Mouse (Mus musculus) stomach, embryonic 16.5 days (tissue): Measurements from ENCODE around the gene Syce3. TPM values are rescaled to one million over a fixed set of nuclear protein-coding genes. Genes with fewer than 3 reads are reported as not detected.

Experiments
- ATAC-seq: fragments of 200-750 bp; cut with Nextera tagmentation; 2 replicates; pipeline ENCODE4 v1.8.0; 2017; ENCODE audit warnings: moderate number of reproducible peaks, moderate TSS enrichment; ENCODE audit not compliant: insufficient read depth, low FRiP score
- H3K27ac ChIP-seq: fragments of 300-500 bp; sonication (generic); 2 replicates; pipeline ENCODE4 v1.5.1; 2014; ENCODE audit warnings: low read length
- H3K27me3 ChIP-seq: fragments of 300-500 bp; sonication (generic); 2 replicates; pipeline ENCODE4 v1.6.1; 2014; ENCODE audit warnings: low read length, control low read depth, mixed read lengths; ENCODE audit not compliant: control insufficient read depth, insufficient read depth
- H3K36me3 ChIP-seq: fragments of 300-500 bp; sonication (generic); 2 replicates; pipeline ENCODE4 v1.6.1; 2014; ENCODE audit warnings: low read length; ENCODE audit not compliant: control insufficient read depth, insufficient read depth
- H3K4me1 ChIP-seq: fragments of 300-500 bp; sonication (generic); 2 replicates; pipeline ENCODE4 v1.6.1; 2014; ENCODE audit warnings: low read length, control low read depth, mixed read lengths; ENCODE audit not compliant: control insufficient read depth, insufficient read depth
- H3K4me2 ChIP-seq: fragments of 300-500 bp; sonication (generic); 2 replicates; pipeline ENCODE4 v1.6.1; 2014; ENCODE audit warnings: low read depth, low read length, mixed read lengths
- H3K4me3 ChIP-seq: fragments of 300-500 bp; sonication (generic); replicated peaks from 2 replicates; pipeline ENCODE4 v1.5.1; 2014; ENCODE audit warnings: mild to moderate bottlenecking, low read length
- H3K9ac ChIP-seq: fragments of 300-500 bp; sonication (generic); 2 replicates; pipeline ENCODE4 v1.6.1; 2014; ENCODE audit warnings: low read length
- H3K9me3 ChIP-seq: fragments of 300-500 bp; sonication (generic); replicated peaks from 2 replicates; pipeline ENCODE4 v1.6.1; 2016; ENCODE audit warnings: low read length, control low read depth; ENCODE audit not compliant: control insufficient read depth
- WGBS: fragments of 180-500 bp; shearing (Covaris S2); extraction: QIAGEN DNeasy Blood & Tissue Kit; methylation state at CpG from one replicate; pipeline ENCODE4 v1.1.7; 2014; 5-methylcytosine and 5-hydroxymethylcytosine counted together
- polyA plus RNA-seq: library from polyadenylated mRNA; unstranded; fragments of >200 nt; fragmentation: Nextera tagmentation; extraction: Ambion mirVana; gene quantifications from 2 replicates; pipeline ENCODE4 v1.2.1, GENCODE M21; 2015

The Syce3 gene
- not detected in 2 replicates for polyA plus RNA-seq

GRCm38 (mm10) chr15:89410118-89410517, at the start of gene Syce3:
Gene Syce3, minus strand, starts transcription at chr15:89410503.
- no peaks in the 10 kb centered on the region for H3K4me1 ChIP-seq
- no peaks in the 10 kb centered on the region for H3K36me3 ChIP-seq
- no peak for ATAC-seq
- H3K4me2 ChIP-seq: no peak within 1 kb of the TSS
- no peaks in the 10 kb centered on the region for H3K27me3 ChIP-seq
- H3K27ac ChIP-seq: no peak within 1 kb of the TSS
- H3K9ac ChIP-seq: no peak within 1 kb of the TSS
- no peak within 1 kb of the TSS for H3K4me3 ChIP-seq
- peaks cover 4% of the 10 kb centered on the region for H3K9me3 ChIP-seq
- 79% methylated on average over 23 of the region's 24 CpGs for WGBS

DNA sequence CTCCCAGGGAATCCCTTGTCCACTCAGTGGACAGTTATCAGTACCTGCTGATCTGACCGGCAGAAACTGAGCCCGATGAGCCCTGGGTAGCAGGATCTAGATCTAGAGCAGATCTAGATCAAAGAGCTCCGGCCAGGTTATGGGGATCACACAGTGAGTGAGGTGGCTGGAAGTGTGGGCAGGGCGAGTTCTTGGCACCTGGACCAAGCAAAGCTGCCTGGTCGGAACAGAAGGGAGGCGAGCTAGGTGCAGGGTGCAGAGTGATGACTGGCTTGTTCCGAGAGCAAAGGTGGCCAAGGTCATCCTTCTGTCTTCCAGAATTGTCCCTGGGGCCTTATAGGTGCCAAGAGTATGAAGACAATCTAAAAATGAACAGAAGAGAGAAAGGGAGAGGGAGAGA, 49.5 kb upstream of the Syce3 start:
- WGBS: 82% methylated on average over 7 of the region's 7 CpGs
- Histone ChIP-seq H3K27me3 (no peaks in the 10 kb centered on the region; the same call in 1 of the 2 replicates), H3K4me2 (no peak overlapping the region), H3K27ac (no peak overlapping the region), H3K9ac (no peak overlapping the region), H3K36me3 (no peaks in the 10 kb centered on the region), H3K9me3 (no peaks in the 10 kb centered on the region), H3K4me1 (no peaks in the 10 kb centered on the region), H3K4me3 (no peak overlapping the region)
- ATAC-seq: no peak

GRCm38 (mm10) chr15:89458942-89459341, 48.6 kb upstream of the Syce3 start:
- no peak overlapping the region for H3K4me3 ChIP-seq
- 87% methylated on average over 15 of the region's 15 CpGs for WGBS
- no peaks in the 10 kb centered on the region for H3K9me3 ChIP-seq
- no peak for ATAC-seq
- no peaks in the 10 kb centered on the region; the same call in 1 of the 2 replicates for H3K4me1 ChIP-seq
- H3K4me2 ChIP-seq: no peak overlapping the region
- no peaks in the 10 kb centered on the region for H3K36me3 ChIP-seq
- peaks cover 6% of the 10 kb centered on the region for H3K27me3 ChIP-seq
- no peak overlapping the region for H3K9ac ChIP-seq
- H3K27ac ChIP-seq: no peak overlapping the region

GRCm38 (mm10) chr15:89455642-89456041, 45.3 kb upstream of the Syce3 start:
- WGBS: 72% methylated on average over 6 of the region's 6 CpGs
- H3K9me3 ChIP-seq: no peaks in the 10 kb centered on the region
- H3K4me2 ChIP-seq: no peak overlapping the region
- no peaks in the 10 kb centered on the region for H3K36me3 ChIP-seq
- no peak overlapping the region for H3K9ac ChIP-seq
- ATAC-seq: no peak
- no peak overlapping the region for H3K4me3 ChIP-seq
- H3K4me1 ChIP-seq: no peaks in the 10 kb centered on the region; the same call in 1 of the 2 replicates
- no peak overlapping the region for H3K27ac ChIP-seq
- peaks cover 11% of the 10 kb centered on the region for H3K27me3 ChIP-seq

- peaks cover 11% of the 10 kb centered on the region for H3K27me3 ChIP-seq
- 31% methylated on average over 5 of the region's 6 CpGs for WGBS
- no peak overlapping the region for H3K9ac ChIP-seq
- ATAC-seq: no peak
- no peak overlapping the region for H3K27ac ChIP-seq
- no peaks in the 10 kb centered on the region for H3K9me3 ChIP-seq
- 0 out of 2 replicates have a peak overlapping the region, but pooled peaks have one; percentile 45 for H3K4me3 ChIP-seq
- H3K4me1 ChIP-seq: no peaks in the 10 kb centered on the region; the same call in 1 of the 2 replicates
- no peaks in the 10 kb centered on the region for H3K36me3 ChIP-seq
- H3K4me2 ChIP-seq: no peak overlapping the region
Measured at GRCm38 (mm10) chr15:89454857-89455256, 44.6 kb upstream of the Syce3 start.

DNA sequence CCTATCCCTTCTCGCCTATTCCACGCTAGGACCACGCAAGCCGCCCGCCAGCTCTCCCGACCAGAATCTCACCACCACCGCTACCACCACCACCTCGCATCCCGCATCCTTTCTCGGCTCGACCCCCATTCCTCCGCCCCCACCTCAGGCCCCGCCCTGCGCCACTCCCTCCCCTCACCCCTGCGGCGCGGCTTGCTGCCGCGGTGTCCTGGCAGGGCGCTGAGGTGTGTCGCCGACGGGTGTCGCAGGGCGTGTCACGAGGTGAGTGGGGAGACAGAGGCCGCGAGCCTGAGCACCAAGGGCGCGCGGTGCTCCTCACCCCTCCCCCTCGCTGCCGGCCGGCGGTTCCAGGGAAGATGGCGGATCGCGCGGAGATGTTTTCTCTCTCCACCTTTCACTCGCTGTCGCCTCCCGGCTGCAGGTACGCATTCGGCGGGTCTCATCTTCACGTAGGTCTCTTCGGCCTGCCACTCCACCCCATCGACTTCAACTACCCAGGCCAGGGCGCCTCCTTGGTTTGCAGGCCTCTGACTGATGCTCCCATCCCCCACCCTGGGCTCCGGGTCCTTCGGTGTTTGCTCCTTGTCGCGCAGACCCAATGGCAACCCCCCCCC, 43.7 kb upstream of the Syce3 start, which contains the start of gene Mapk8ip2:
Gene Mapk8ip2 (plus strand): TSS at position 49 of the 614 bp plus-strand sequence.
- Histone ChIP-seq H3K9me3 (no peaks in the 10 kb centered on the region), H3K9ac (peak within 1 kb of the TSS; percentile 43), H3K4me3 (peak within 1 kb of the TSS; percentile 45), H3K4me2 (peak within 1 kb of the TSS; percentile 79), H3K36me3 (no peaks in the 10 kb centered on the region), H3K27ac (no peak within 1 kb of the TSS), H3K4me1 (no peaks in the 10 kb centered on the region; the same call in 1 of the 2 replicates), H3K27me3 (peaks cover 11% of the 10 kb centered on the region)
- WGBS: 2% methylated on average over 51 of the region's 53 CpGs
- ATAC-seq: 0 out of 2 replicates have a peak, but pooled peaks have one; percentile 15

DNA sequence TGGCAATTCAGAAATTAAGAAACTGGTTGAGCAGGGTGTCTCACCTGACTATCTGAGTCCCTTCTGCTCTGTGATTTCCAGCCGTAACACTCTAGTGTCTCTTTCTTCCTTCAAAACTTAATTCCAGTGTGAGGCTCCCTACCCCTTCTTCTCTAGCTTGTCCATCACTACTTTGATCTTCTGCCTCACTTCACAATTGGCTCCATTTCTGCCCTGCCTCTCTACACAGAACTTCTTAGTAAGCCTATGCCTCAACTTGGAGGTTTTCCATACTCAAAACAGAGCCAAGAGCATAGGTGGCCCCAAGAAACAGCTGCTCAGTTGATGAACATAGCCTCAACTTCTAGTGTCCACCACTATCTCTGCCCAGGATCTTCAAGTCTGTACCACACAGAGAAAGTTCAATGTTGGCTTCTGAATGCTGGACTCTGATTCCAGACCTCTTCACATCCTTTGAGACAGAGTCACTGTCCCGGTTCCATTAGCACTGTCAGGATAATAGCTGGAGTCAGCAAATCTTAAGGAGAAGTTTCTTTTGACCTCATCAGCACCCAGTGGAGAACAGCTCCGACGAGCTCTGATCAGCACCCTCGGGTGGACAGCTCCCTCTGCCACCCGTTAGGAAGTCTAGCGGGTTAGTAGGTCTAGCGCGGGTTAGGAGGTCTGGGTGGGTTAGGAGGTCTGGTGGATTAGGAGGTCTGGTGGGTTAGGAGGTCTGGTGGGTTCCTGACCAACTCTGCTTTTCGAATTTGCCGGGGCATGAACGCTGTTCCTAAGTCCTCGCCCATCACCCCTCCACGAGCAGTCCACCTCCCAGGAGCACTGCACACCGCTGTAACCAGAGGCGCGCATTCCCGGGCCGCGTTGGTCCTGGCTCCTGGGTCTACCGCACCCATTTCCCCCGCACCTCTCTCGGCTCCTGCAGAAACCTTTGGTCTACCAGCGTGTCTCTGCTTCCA, 42.9 kb upstream of the Syce3 start:
- H3K4me1 ChIP-seq: no peaks in the 10 kb centered on the region; the same call in 1 of the 2 replicates
- H3K27ac ChIP-seq: no peak overlapping the region
- ATAC-seq: peak; percentile 70; the same call in 1 of the 2 replicates
- H3K4me3 ChIP-seq: peak overlapping the region; percentile 45
- 6% methylated on average over 24 of the region's 24 CpGs for WGBS
- no peak overlapping the region for H3K9ac ChIP-seq
- H3K9me3 ChIP-seq: no peaks in the 10 kb centered on the region
- no peaks in the 10 kb centered on the region for H3K36me3 ChIP-seq
- peaks cover 11% of the 10 kb centered on the region for H3K27me3 ChIP-seq
- H3K4me2 ChIP-seq: peak overlapping the region; percentile 79

GRCm38 (mm10) chr15:89442486-89443070, 32.3 kb upstream of the Syce3 start:
- no peaks in the 10 kb centered on the region for H3K27me3 ChIP-seq
- H3K4me1 ChIP-seq: no peaks in the 10 kb centered on the region
- no peak overlapping the region for H3K4me3 ChIP-seq
- ATAC-seq: no peak
- H3K36me3 ChIP-seq: no peaks in the 10 kb centered on the region
- no peaks in the 10 kb centered on the region for H3K9me3 ChIP-seq
- H3K9ac ChIP-seq: no peak overlapping the region
- H3K27ac ChIP-seq: no peak overlapping the region
- no peak overlapping the region for H3K4me2 ChIP-seq
- 35% methylated on average over 8 of the region's 8 CpGs for WGBS
